Mouse (Mus musculus) CH12.LX (cell line): Measurements from ENCODE around the gene Olfr709-ps1. TPM values are rescaled to one million over a fixed set of nuclear protein-coding genes. Genes with fewer than 3 reads are reported as not detected.

ENCODE experiments used
- DNase-seq: peaks from one replicate; pipeline ENCODE4 v3.0.0-alpha.2; 2013; ENCODE audit errors: extremely low read depth
- H3K27ac ChIP-seq: 2 replicates; pipeline ENCODE4 v1.5.1; 2012; ENCODE audit warnings: low read depth, mild to moderate bottlenecking, control low read depth, moderate library complexity; ENCODE audit not compliant: insufficient read depth
- H3K27me3 ChIP-seq: replicated peaks from 2 replicates; pipeline ENCODE3; 2012; ENCODE audit warnings: inconsistent platforms
- H3K36me3 ChIP-seq, 2 experiments: replicated peaks in 1 of 2; 2 replicates each; pipeline versions ENCODE3 to v1.6.1; 2012; ENCODE audit warnings: inconsistent platforms in 1 of 2, low read length in 1 of 2, mild to moderate bottlenecking in 1 of 2, mixed read lengths in 1 of 2, moderate library complexity in 1 of 2; ENCODE audit not compliant: control insufficient read depth in 1 of 2, insufficient read depth in 1 of 2
- H3K4me1 ChIP-seq, 2 experiments: 2 replicates each; pipeline ENCODE4 v1.6.1; 2012; ENCODE audit warnings: inconsistent platforms in 1 of 2, moderate library complexity in 1 of 2; ENCODE audit not compliant: insufficient read depth in 2 of 2, control insufficient read depth in 1 of 2
- H3K4me2 ChIP-seq: 2 replicates; pipeline ENCODE4 v1.6.1; 2012; ENCODE audit warnings: low read depth, mild to moderate bottlenecking, control low read depth; ENCODE audit not compliant: poor library complexity, insufficient read depth, severe bottlenecking
- H3K4me3 ChIP-seq, 3 experiments: fragments of 150-350 bp in 1 of 3; sonication (generic) in 1 of 3; replicated peaks in 1 of 3; 2 replicates each; pipeline versions ENCODE3 to v1.5.1; 2011 to 2012; ENCODE audit warnings: low read depth in 2 of 3, low read length in 2 of 3, mild to moderate bottlenecking in 2 of 3, moderate library complexity in 2 of 3, control low read depth in 1 of 3, improper control_type of control experiment in 1 of 3, inconsistent platforms in 1 of 3, mixed read lengths in 1 of 3; ENCODE audit not compliant: poor library complexity in 1 of 3
- H3K79me2 ChIP-seq: replicated peaks from 2 replicates; pipeline ENCODE4 v1.6.1; 2012; ENCODE audit warnings: mild to moderate bottlenecking, moderate library complexity; ENCODE audit not compliant: control insufficient read depth, poor library complexity, insufficient read depth, severe bottlenecking; ENCODE audit errors: extremely low read depth
- H3K9ac ChIP-seq: 2 replicates; pipeline ENCODE4 v1.6.1; 2012; ENCODE audit warnings: low read depth, mild to moderate bottlenecking, control low read depth, moderate library complexity; ENCODE audit not compliant: insufficient read depth
- H3K9me3 ChIP-seq: replicated peaks from 2 replicates; pipeline ENCODE3; 2012; ENCODE audit warnings: low read length, inconsistent platforms, mixed read lengths
- CHD1 ChIP-seq: IDR thresholded peaks from 2 replicates; pipeline ENCODE4 v1.6.1; 2012; ENCODE audit warnings: low read depth, low read length, improper control_type of control experiment, inconsistent platforms
- HCFC1 ChIP-seq: IDR thresholded peaks from 2 replicates; pipeline ENCODE4 v1.6.1; 2012; ENCODE audit warnings: low read depth, mild to moderate bottlenecking, inconsistent platforms, low read length, improper control_type of control experiment
- MEF2A ChIP-seq: IDR thresholded peaks from 2 replicates; pipeline ENCODE4 v1.6.1; 2014; ENCODE audit warnings: low read depth, mild to moderate bottlenecking, inconsistent platforms, low read length, improper control_type of control experiment, borderline replicate concordance
- PAX5 ChIP-seq: IDR thresholded peaks from 2 replicates; pipeline ENCODE4 v1.6.1; 2012; ENCODE audit warnings: low read length, inconsistent platforms, mixed read lengths
- UBTF ChIP-seq: IDR thresholded peaks from 2 replicates; pipeline ENCODE4 v1.6.1; 2012; ENCODE audit warnings: low read depth, mild to moderate bottlenecking, inconsistent platforms, low read length, improper control_type of control experiment, moderate library complexity
- ZC3H11A ChIP-seq: IDR thresholded peaks from 2 replicates; pipeline ENCODE4 v1.6.1; 2012; ENCODE audit warnings: low read depth, mild to moderate bottlenecking, inconsistent platforms, low read length, improper control_type of control experiment
- ZKSCAN1 ChIP-seq: IDR thresholded peaks from 2 replicates; pipeline ENCODE4 v1.6.1; 2012; ENCODE audit warnings: low read depth, inconsistent platforms, low read length, improper control_type of control experiment, borderline replicate concordance
- ZMIZ1 ChIP-seq: IDR thresholded peaks from 2 replicates; pipeline ENCODE4 v1.6.1; 2012; ENCODE audit warnings: low read depth, mild to moderate bottlenecking, inconsistent platforms, low read length, improper control_type of control experiment
- dilution Hi-C: fragments of 300-500 bp; cut with MboI; formaldehyde crosslinking; loops from 2 replicates; pipeline ENCODE4 v1.14.3; 2020; ENCODE audit warnings: low sequenced_read_pairs; ENCODE audit not compliant: extremely low pct_unique_long_range_greater_than_20kb, extremely low pct_ligation_motif_present
- in situ Hi-C: fragments of 300-500 bp; cut with MboI; formaldehyde crosslinking; loops from 3 replicates; pipeline ENCODE4 v1.14.3; 2019; ENCODE audit warnings: low sequenced_read_pairs, low pct_ligation_motif_present, low pct_unique_long_range_greater_than_20kb, mixed read lengths
- polyA plus RNA-seq: library from polyadenylated mRNA; unstranded; fragments of >175 nt; gene quantifications from 2 replicates; pipeline ENCODE4 v1.2.1, GENCODE M21; 2012; ENCODE audit warnings: low read depth; ENCODE audit not compliant: insufficient read length
- total RNA-seq, 2 experiments: library from RNA; depleted of rRNA; stranded (reverse); fragments of 300-350 nt in 1 of 2; fragments of >200 nt in 1 of 2; gene quantifications; 2 replicates each; pipeline ENCODE4 v1.2.3; 2012 to 2014

The Olfr709-ps1 gene
- total and polyA plus RNA-seq, 3 experiments, result not detected

GRCm38 (mm10) chr7:106876791-106877190, 55.2 kb downstream of the Olfr709-ps1 start, which contains the start of gene Olfr705:
TSS of gene Olfr705 (minus strand) at chr7:106876891.
- H3K4me2 ChIP-seq, result no peak within 1 kb of the TSS
- H3K27ac ChIP-seq, result no peak within 1 kb of the TSS
- in situ Hi-C loops (no loop called here), dilution Hi-C loops (no loop called here)
- H3K9ac ChIP-seq, result no peak within 1 kb of the TSS
- H3K27me3 ChIP-seq, result no peaks in the 10 kb centered on the region
- H3K36me3 ChIP-seq, result no peaks in the 10 kb centered on the region
- H3K4me1 ChIP-seq, result no peaks in the 10 kb centered on the region
- TF ChIP-seq CHD1 (no peak), UBTF (no peak), MEF2A (no peak), ZKSCAN1 (no peak), ZMIZ1 (no peak), HCFC1 (no peak), ZC3H11A (no peak), PAX5 (no peak)
- TF ChIP-seq, all 38 proteins: peak for 0
- Histone ChIP-seq H3K4me3 (no peak within 1 kb of the TSS), H3K79me2 (no peaks in the 10 kb centered on the region), H3K9me3 (no peaks in the 10 kb centered on the region)
- DNase-seq, result no peak

Other genes starting within 250 kb of the Olfr709-ps1 start
Only the 20 nearest of the 25 such genes appear.
- gene Olfr697, start 189.8 kb downstream of the Olfr709-ps1 start, total RNA-seq (2012; rRNA removed), result not detected in 2 replicates
- not detected in 2 replicates for gene Olfr697, start 189.8 kb downstream of the Olfr709-ps1 start, total RNA-seq (2014; rRNA removed)
- gene Olfr697, start 189.8 kb downstream of the Olfr709-ps1 start, polyA plus RNA-seq, result not detected in 2 replicates
- gene Olfr698, start 176.8 kb downstream of the Olfr709-ps1 start, total RNA-seq (2012; rRNA removed), result not detected in 2 replicates
- gene Olfr698, start 176.8 kb downstream of the Olfr709-ps1 start, total RNA-seq (2014; rRNA removed), result not detected in 2 replicates
- not detected in 2 replicates for gene Olfr698, start 176.8 kb downstream of the Olfr709-ps1 start, polyA plus RNA-seq
- not detected in 2 replicates for gene Olfr699, start 139.0 kb downstream of the Olfr709-ps1 start, total RNA-seq (2012; rRNA removed)
- gene Olfr699, start 139.0 kb downstream of the Olfr709-ps1 start, total RNA-seq (2014; rRNA removed), result not detected in 2 replicates
- not detected in 2 replicates for gene Olfr699, start 139.0 kb downstream of the Olfr709-ps1 start, polyA plus RNA-seq
- not detected in 2 replicates for gene Olfr700, start 123.4 kb downstream of the Olfr709-ps1 start, total RNA-seq (2012; rRNA removed)
- gene Olfr700, start 123.4 kb downstream of the Olfr709-ps1 start, total RNA-seq (2014; rRNA removed), result not detected in 2 replicates
- not detected in 2 replicates for gene Olfr700, start 123.4 kb downstream of the Olfr709-ps1 start, polyA plus RNA-seq
- not detected in 2 replicates for gene Olfr701, start 118.1 kb downstream of the Olfr709-ps1 start, total RNA-seq (2012; rRNA removed)
- not detected in 2 replicates for gene Olfr701, start 118.1 kb downstream of the Olfr709-ps1 start, total RNA-seq (2014; rRNA removed)
- not detected in 2 replicates for gene Olfr701, start 118.1 kb downstream of the Olfr709-ps1 start, polyA plus RNA-seq
- not detected in 2 replicates for gene Olfr702, start 98.3 kb downstream of the Olfr709-ps1 start, total RNA-seq (2012; rRNA removed)
- gene Olfr702, start 98.3 kb downstream of the Olfr709-ps1 start, total RNA-seq (2014; rRNA removed), result not detected in 2 replicates
- gene Olfr702, start 98.3 kb downstream of the Olfr709-ps1 start, polyA plus RNA-seq, result not detected in 2 replicates
- not detected in 2 replicates for gene Olfr703, start 88.9 kb downstream of the Olfr709-ps1 start, total RNA-seq (2012; rRNA removed)
- not detected in 2 replicates for gene Olfr703, start 88.9 kb downstream of the Olfr709-ps1 start, total RNA-seq (2014; rRNA removed)
- not detected in 2 replicates for gene Olfr703, start 88.9 kb downstream of the Olfr709-ps1 start, polyA plus RNA-seq
- not detected in 2 replicates for gene Olfr704, start 69.0 kb downstream of the Olfr709-ps1 start, total RNA-seq (2012; rRNA removed)
- not detected in 2 replicates for gene Olfr704, start 69.0 kb downstream of the Olfr709-ps1 start, total RNA-seq (2014; rRNA removed)
- gene Olfr704, start 69.0 kb downstream of the Olfr709-ps1 start, polyA plus RNA-seq, result not detected in 2 replicates
- gene Olfr705, start 55.3 kb downstream of the Olfr709-ps1 start, total RNA-seq (2012; rRNA removed), result not detected in 2 replicates
- gene Olfr705, start 55.3 kb downstream of the Olfr709-ps1 start, total RNA-seq (2014; rRNA removed), result not detected in 2 replicates
- gene Olfr705, start 55.3 kb downstream of the Olfr709-ps1 start, polyA plus RNA-seq, result not detected in 2 replicates
- gene Olfr706, start 44.1 kb downstream of the Olfr709-ps1 start, total RNA-seq (2012; rRNA removed), result not detected in 2 replicates
- not detected in 2 replicates for gene Olfr706, start 44.1 kb downstream of the Olfr709-ps1 start, total RNA-seq (2014; rRNA removed)
- gene Olfr706, start 44.1 kb downstream of the Olfr709-ps1 start, polyA plus RNA-seq, result not detected in 2 replicates
- not detected in 2 replicates for gene Olfr707, start 31.0 kb downstream of the Olfr709-ps1 start, total RNA-seq (2012; rRNA removed)
- not detected in 2 replicates for gene Olfr707, start 31.0 kb downstream of the Olfr709-ps1 start, total RNA-seq (2014; rRNA removed)
- not detected in 2 replicates for gene Olfr707, start 31.0 kb downstream of the Olfr709-ps1 start, polyA plus RNA-seq
- gene Olfr1532-ps1, start 24.2 kb downstream of the Olfr709-ps1 start, total RNA-seq (2012; rRNA removed), result not detected in 2 replicates
- not detected in 2 replicates for gene Olfr1532-ps1, start 24.2 kb downstream of the Olfr709-ps1 start, total RNA-seq (2014; rRNA removed)
- gene Olfr1532-ps1, start 24.2 kb downstream of the Olfr709-ps1 start, polyA plus RNA-seq, result not detected in 2 replicates
- gene Olfr710, start 16.1 kb upstream of the Olfr709-ps1 start, total RNA-seq (2012; rRNA removed), result not detected in 2 replicates
- gene Olfr710, start 16.1 kb upstream of the Olfr709-ps1 start, total RNA-seq (2014; rRNA removed), result not detected in 2 replicates
- not detected in 2 replicates for gene Olfr710, start 16.1 kb upstream of the Olfr709-ps1 start, polyA plus RNA-seq
- not detected in 2 replicates for gene Olfr6, start 31.7 kb upstream of the Olfr709-ps1 start, total RNA-seq (2012; rRNA removed)
- not detected in 2 replicates for gene Olfr6, start 31.7 kb upstream of the Olfr709-ps1 start, total RNA-seq (2014; rRNA removed)
- gene Olfr6, start 31.7 kb upstream of the Olfr709-ps1 start, polyA plus RNA-seq, result not detected in 2 replicates
- not detected in 2 replicates for gene Olfr711, start 43.2 kb upstream of the Olfr709-ps1 start, total RNA-seq (2012; rRNA removed)
- not detected in 2 replicates for gene Olfr711, start 43.2 kb upstream of the Olfr709-ps1 start, total RNA-seq (2014; rRNA removed)
- not detected in 2 replicates for gene Olfr711, start 43.2 kb upstream of the Olfr709-ps1 start, polyA plus RNA-seq
- not detected in 2 replicates for gene Olfr2, start 73.9 kb upstream of the Olfr709-ps1 start, total RNA-seq (2012; rRNA removed)
- gene Olfr2, start 73.9 kb upstream of the Olfr709-ps1 start, total RNA-seq (2014; rRNA removed), result not detected in 2 replicates
- gene Olfr2, start 73.9 kb upstream of the Olfr709-ps1 start, polyA plus RNA-seq, result not detected in 2 replicates
- gene Olfr713, start 99.0 kb upstream of the Olfr709-ps1 start, total RNA-seq (2012; rRNA removed), result not detected in 2 replicates
- gene Olfr713, start 99.0 kb upstream of the Olfr709-ps1 start, total RNA-seq (2014; rRNA removed), result not detected in 2 replicates
- gene Olfr713, start 99.0 kb upstream of the Olfr709-ps1 start, polyA plus RNA-seq, result not detected in 2 replicates
- not detected in 2 replicates for gene Olfr714, start 138.8 kb upstream of the Olfr709-ps1 start, total RNA-seq (2012; rRNA removed)
- not detected in 2 replicates for gene Olfr714, start 138.8 kb upstream of the Olfr709-ps1 start, total RNA-seq (2014; rRNA removed)
- gene Olfr714, start 138.8 kb upstream of the Olfr709-ps1 start, polyA plus RNA-seq, result not detected in 2 replicates
- gene Olfr17, start 161.0 kb upstream of the Olfr709-ps1 start, total RNA-seq (2012; rRNA removed), result not detected in 2 replicates
- gene Olfr17, start 161.0 kb upstream of the Olfr709-ps1 start, total RNA-seq (2014; rRNA removed), result not detected in 2 replicates
- gene Olfr17, start 161.0 kb upstream of the Olfr709-ps1 start, polyA plus RNA-seq, result not detected in 2 replicates
- gene Olfr715b, start 178.2 kb upstream of the Olfr709-ps1 start, total RNA-seq (2012; rRNA removed), result not detected in 2 replicates
- gene Olfr715b, start 178.2 kb upstream of the Olfr709-ps1 start, total RNA-seq (2014; rRNA removed), result not detected in 2 replicates
- gene Olfr715b, start 178.2 kb upstream of the Olfr709-ps1 start, polyA plus RNA-seq, result not detected in 2 replicates